Mouse (Mus musculus): ENCODE measurements around the gene Frmd4b. TPM values are rescaled to one million over a fixed set of nuclear protein-coding genes. Genes with fewer than 3 reads are reported as not detected.

The Frmd4b gene
- total and polyA plus RNA-seq, 3 experiments, result 0.13 to 0.70 (median 0.13) TPM

GRCm38 (mm10) chr6:97566746-97567145, 50.6 kb downstream of the Frmd4b start:
- H3K4me3 ChIP-seq (replicated peaks in 1 of 3; ENCODE audit: low read depth in 2 of 3, low read length in 2 of 3, poor library complexity in 1 of 3), result no peak overlapping the region
- no peaks in the 10 kb centered on the region for H3K9me3 ChIP-seq (replicated peaks; ENCODE audit: low read length)
- H3K27ac ChIP-seq (ENCODE audit: insufficient read depth, low read depth), result no peak overlapping the region
- no peak overlapping the region for H3K4me2 ChIP-seq (ENCODE audit: insufficient read depth, low read depth, poor library complexity, severe bottlenecking)
- no peaks in the 10 kb centered on the region for H3K4me1 ChIP-seq (ENCODE audit: control insufficient read depth in 1 of 2, insufficient read depth in 2 of 2)
- in situ Hi-C loops (cut with MboI; ENCODE audit: low pct_ligation_motif_present, low pct_unique_long_range_greater_than_20kb, low sequenced_read_pairs) (no loop called here), dilution Hi-C loops (cut with MboI; ENCODE audit: extremely low pct_ligation_motif_present, extremely low pct_unique_long_range_greater_than_20kb, low sequenced_read_pairs) (no loop called here)
- no peaks in the 10 kb centered on the region for H3K36me3 ChIP-seq (replicated peaks in 1 of 2; ENCODE audit: control insufficient read depth in 1 of 2, insufficient read depth in 1 of 2, low read length in 1 of 2)
- no peaks in the 10 kb centered on the region for H3K79me2 ChIP-seq (replicated peaks; ENCODE audit: control insufficient read depth, extremely low read depth, insufficient read depth, poor library complexity, severe bottlenecking)
- no peaks in the 10 kb centered on the region for H3K27me3 ChIP-seq (replicated peaks)
- no peak for TF ChIP-seq SMC3 (IDR thresholded peaks at IDR 0.05; ENCODE audit: low read depth, low read length)
- TF ChIP-seq ZC3H11A (IDR thresholded peaks at IDR 0.05; ENCODE audit: low read depth, low read length), result no peak
- TF ChIP-seq ELF1 (IDR thresholded peaks at IDR 0.05; ENCODE audit: low read depth, low read length), result no peak
- no peak for TF ChIP-seq MEF2A (IDR thresholded peaks at IDR 0.05; ENCODE audit: borderline replicate concordance, low read depth, low read length)
- TF ChIP-seq NRF1 (IDR thresholded peaks at IDR 0.05; ENCODE audit: low read depth, low read length), result no peak
- no peak for TF ChIP-seq MAZ (IDR thresholded peaks at IDR 0.05; ENCODE audit: low read depth, low read length)
- no peak for TF ChIP-seq ZMIZ1 (IDR thresholded peaks at IDR 0.05; ENCODE audit: low read depth, low read length)
- no peak for TF ChIP-seq MXI1 (IDR thresholded peaks at IDR 0.05; ENCODE audit: low read depth, low read length)
- H3K9ac ChIP-seq (ENCODE audit: insufficient read depth, low read depth), result no peak overlapping the region
- no peak for DNase-seq (ENCODE audit: extremely low read depth)

GRCm38 (mm10) chr6:97557147-97557546, 60.2 kb downstream of the Frmd4b start:
- no peak overlapping the region for H3K4me2 ChIP-seq (ENCODE audit: insufficient read depth, low read depth, poor library complexity, severe bottlenecking)
- dilution Hi-C loops (cut with MboI; ENCODE audit: extremely low pct_ligation_motif_present, extremely low pct_unique_long_range_greater_than_20kb, low sequenced_read_pairs), result no loop called here
- H3K9me3 ChIP-seq (replicated peaks; ENCODE audit: low read length), result no peaks in the 10 kb centered on the region

GRCm38 (mm10) chr6:97555637-97556036, 61.7 kb downstream of the Frmd4b start:
- in situ Hi-C loops (cut with MboI; ENCODE audit: low pct_ligation_motif_present, low pct_unique_long_range_greater_than_20kb, low sequenced_read_pairs), result no loop called here
- H3K4me3 ChIP-seq (replicated peaks in 1 of 3; ENCODE audit: low read depth in 2 of 3, low read length in 2 of 3, poor library complexity in 1 of 3), result no peak overlapping the region
- no peak overlapping the region for H3K27ac ChIP-seq (ENCODE audit: insufficient read depth, low read depth)
- H3K4me2 ChIP-seq (ENCODE audit: insufficient read depth, low read depth, poor library complexity, severe bottlenecking), result no peak overlapping the region
- no peaks in the 10 kb centered on the region for H3K79me2 ChIP-seq (replicated peaks; ENCODE audit: control insufficient read depth, extremely low read depth, insufficient read depth, poor library complexity, severe bottlenecking)
- H3K27me3 ChIP-seq (replicated peaks), result no peaks in the 10 kb centered on the region
- H3K36me3 ChIP-seq (replicated peaks in 1 of 2; ENCODE audit: control insufficient read depth in 1 of 2, insufficient read depth in 1 of 2, low read length in 1 of 2), result no peaks in the 10 kb centered on the region
- DNase-seq (ENCODE audit: extremely low read depth), result no peak
- H3K9me3 ChIP-seq (replicated peaks; ENCODE audit: low read length), result no peaks in the 10 kb centered on the region
- H3K4me1 ChIP-seq (ENCODE audit: control insufficient read depth in 1 of 2, insufficient read depth in 2 of 2), result no peaks in the 10 kb centered on the region
- TF ChIP-seq MXI1 (IDR thresholded peaks at IDR 0.05; ENCODE audit: low read depth, low read length), result no peak
- dilution Hi-C loops (cut with MboI; ENCODE audit: extremely low pct_ligation_motif_present, extremely low pct_unique_long_range_greater_than_20kb, low sequenced_read_pairs), result no loop called here
- no peak overlapping the region for H3K9ac ChIP-seq (ENCODE audit: insufficient read depth, low read depth)

More at GRCm38 (mm10) chr6:97557147-97557546, 60.2 kb downstream of the Frmd4b start:
- no peak overlapping the region for H3K27ac ChIP-seq (ENCODE audit: insufficient read depth, low read depth)
- H3K4me3 ChIP-seq (replicated peaks in 1 of 3; ENCODE audit: low read depth in 2 of 3, low read length in 2 of 3, poor library complexity in 1 of 3), result no peak overlapping the region
- no peaks in the 10 kb centered on the region for H3K79me2 ChIP-seq (replicated peaks; ENCODE audit: control insufficient read depth, extremely low read depth, insufficient read depth, poor library complexity, severe bottlenecking)
- DNase-seq (ENCODE audit: extremely low read depth), result no peak
- H3K9ac ChIP-seq (ENCODE audit: insufficient read depth, low read depth), result no peak overlapping the region
- TF ChIP-seq USF1 (IDR thresholded peaks at IDR 0.05; ENCODE audit: low read depth, low read length) (no peak), USF2 (conservative IDR thresholded peaks at IDR 0.05; ENCODE audit: low read depth, low read length) (no peak), SMC3 (IDR thresholded peaks at IDR 0.05; ENCODE audit: low read depth, low read length) (no peak), KAT2A (IDR thresholded peaks at IDR 0.05; ENCODE audit: insufficient replicate concordance, low read length) (no peak), MXI1 (IDR thresholded peaks at IDR 0.05; ENCODE audit: low read depth, low read length) (no peak), MYC (IDR thresholded peaks at IDR 0.05; ENCODE audit: low read depth, low read length) (no peak), UBTF (IDR thresholded peaks at IDR 0.05; ENCODE audit: low read depth, low read length) (no peak), NRF1 (IDR thresholded peaks at IDR 0.05; ENCODE audit: low read depth, low read length) (no peak), GABPA (IDR thresholded peaks at IDR 0.05; ENCODE audit: insufficient replicate concordance, low read depth, low read length) (no peak), ZKSCAN1 (IDR thresholded peaks at IDR 0.05; ENCODE audit: borderline replicate concordance, low read depth, low read length) (no peak), ZMIZ1 (IDR thresholded peaks at IDR 0.05; ENCODE audit: low read depth, low read length) (no peak), MAX (IDR thresholded peaks at IDR 0.05; ENCODE audit: low read length) (no peak), NELFE (IDR thresholded peaks at IDR 0.05; ENCODE audit: low read depth, low read length) (no peak), MAZ (IDR thresholded peaks at IDR 0.05; ENCODE audit: low read depth, low read length) (no peak), EP300 (IDR thresholded peaks at IDR 0.05; ENCODE audit: low read length) (no peak)
- no peaks in the 10 kb centered on the region for H3K36me3 ChIP-seq (replicated peaks in 1 of 2; ENCODE audit: control insufficient read depth in 1 of 2, insufficient read depth in 1 of 2, low read length in 1 of 2)
- no peaks in the 10 kb centered on the region for H3K27me3 ChIP-seq (replicated peaks)
- in situ Hi-C loops (cut with MboI; ENCODE audit: low pct_ligation_motif_present, low pct_unique_long_range_greater_than_20kb, low sequenced_read_pairs), result no loop called here
- no peaks in the 10 kb centered on the region for H3K4me1 ChIP-seq (ENCODE audit: control insufficient read depth in 1 of 2, insufficient read depth in 2 of 2)

Measured in CH12.LX (cell line).